Mouse (Mus musculus) kidney, postnatal 0 days (tissue): ENCODE measurements around the gene D430042O09Rik. TPM values are rescaled to one million over a fixed set of nuclear protein-coding genes. Genes with fewer than 3 reads are reported as not detected.
A peak's percentile ranks its signal among the peaks of the same experiment; 100 is the strongest.

Source experiments
- ATAC-seq: fragments of 200-750 bp; cut with Nextera tagmentation; replicated peaks from 2 replicates; pipeline ENCODE4 v1.8.0; 2017; ENCODE audit warnings: low read depth, moderate number of reproducible peaks, moderate TSS enrichment, moderate library complexity; ENCODE audit not compliant: low FRiP score
- DNase-seq: peaks from one replicate; pipeline ENCODE4 v3.0.0-alpha.2; 2016; ENCODE audit warnings: low spot score
- H3K27ac ChIP-seq: fragments of 300-500 bp; sonication (generic); 2 replicates; pipeline ENCODE4 v1.5.1; 2014; ENCODE audit warnings: mild to moderate bottlenecking
- H3K27me3 ChIP-seq: fragments of 300-500 bp; sonication (generic); 2 replicates; pipeline ENCODE4 v1.6.1; 2014; ENCODE audit warnings: low read length, mixed read lengths; ENCODE audit not compliant: insufficient read depth
- H3K36me3 ChIP-seq: fragments of 300-500 bp; sonication (generic); 2 replicates; pipeline ENCODE4 v1.6.1; 2014; ENCODE audit warnings: low read length, mixed read lengths; ENCODE audit not compliant: insufficient read depth
- H3K4me1 ChIP-seq: fragments of 300-500 bp; sonication (generic); replicated peaks from 2 replicates; pipeline ENCODE4 v1.6.1; 2014; ENCODE audit warnings: antibody characterized with exemption, low read length, mixed read lengths; ENCODE audit not compliant: insufficient read depth
- H3K4me2 ChIP-seq: fragments of 300-500 bp; sonication (generic); 2 replicates; pipeline ENCODE4 v1.6.1; 2014; ENCODE audit warnings: mild to moderate bottlenecking, low read length, moderate library complexity, mixed read lengths
- H3K4me3 ChIP-seq: fragments of 300-500 bp; sonication (generic); replicated peaks from 2 replicates; pipeline ENCODE4 v1.5.1; 2014; ENCODE audit warnings: low read depth, low read length
- H3K9ac ChIP-seq: fragments of 300-500 bp; sonication (generic); 2 replicates; pipeline ENCODE4 v1.6.1; 2014; ENCODE audit warnings: low read depth, low read length
- H3K9me3 ChIP-seq: fragments of 300-500 bp; sonication (generic); replicated peaks from 2 replicates; pipeline ENCODE4 v1.6.1; 2016; ENCODE audit warnings: low read length, inconsistent platforms, mixed read lengths
- CTCF ChIP-seq: IDR thresholded peaks from 2 replicates; pipeline ENCODE4 v1.5.1; 2016; ENCODE audit warnings: antibody characterized with exemption, low read depth, mild to moderate bottlenecking, moderate library complexity
- WGBS: fragments of 180-500 bp; shearing (Covaris S2); extraction: QIAGEN DNeasy Blood & Tissue Kit; methylation state at CpG from one replicate; pipeline ENCODE4 v1.1.7; 2014; 5-methylcytosine and 5-hydroxymethylcytosine counted together
- polyA plus RNA-seq: library from polyadenylated mRNA; unstranded; fragments of >200 nt; fragmentation: Nextera tagmentation; extraction: Ambion mirVana; gene quantifications from 2 replicates; pipeline ENCODE4 v1.2.1, GENCODE M21; 2015

Gene D430042O09Rik
- polyA plus RNA-seq, 1 experiment from 2014 or later: 4.8 TPM

DNA sequence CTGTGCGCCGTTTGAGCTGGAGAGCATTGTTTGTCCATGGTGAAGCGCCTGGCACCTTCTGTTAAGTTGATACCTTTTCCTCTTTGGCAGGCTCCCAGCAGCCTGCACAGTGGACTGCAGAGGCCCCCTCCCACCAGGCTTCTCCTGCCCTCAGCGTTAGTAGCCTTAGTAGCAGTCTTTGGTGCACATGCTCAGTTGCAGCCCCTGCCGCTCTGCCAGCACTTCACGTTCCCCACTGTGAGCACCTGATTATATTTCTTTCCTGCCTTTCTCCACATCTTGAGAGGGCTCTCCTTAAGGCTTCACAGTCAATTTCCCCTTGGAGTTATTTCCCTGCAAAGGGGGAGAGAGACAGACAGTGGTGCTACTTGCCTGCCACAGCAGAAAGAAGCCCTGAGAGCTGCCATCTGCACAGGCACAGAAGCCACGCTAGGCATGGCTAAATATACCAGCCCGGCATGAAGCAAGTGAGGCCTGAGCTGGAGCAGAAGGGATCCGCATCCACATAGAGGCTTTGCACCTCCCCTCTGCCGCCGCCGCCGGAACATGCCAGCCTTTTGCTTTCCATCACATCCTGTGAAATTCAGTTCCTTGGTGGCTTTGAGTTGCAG lies 65.4 kb downstream of the D430042O09Rik start:
- DNase-seq (peak; percentile 27), ATAC-seq (no peak)
- 66% methylated on average over 13 of the region's 13 CpGs for WGBS
- Histone ChIP-seq H3K4me1 (no peaks in the 10 kb centered on the region), H3K4me3 (no peak overlapping the region), H3K27ac (no peak overlapping the region), H3K36me3 (0 out of 2 replicates have a peak, but pooled peaks cover 5% of the 10 kb centered on the region), H3K9me3 (no peaks in the 10 kb centered on the region), H3K27me3 (no peaks in the 10 kb centered on the region), H3K4me2 (no peak overlapping the region), H3K9ac (no peak overlapping the region)
- TF ChIP-seq CTCF: no peak

DNA sequence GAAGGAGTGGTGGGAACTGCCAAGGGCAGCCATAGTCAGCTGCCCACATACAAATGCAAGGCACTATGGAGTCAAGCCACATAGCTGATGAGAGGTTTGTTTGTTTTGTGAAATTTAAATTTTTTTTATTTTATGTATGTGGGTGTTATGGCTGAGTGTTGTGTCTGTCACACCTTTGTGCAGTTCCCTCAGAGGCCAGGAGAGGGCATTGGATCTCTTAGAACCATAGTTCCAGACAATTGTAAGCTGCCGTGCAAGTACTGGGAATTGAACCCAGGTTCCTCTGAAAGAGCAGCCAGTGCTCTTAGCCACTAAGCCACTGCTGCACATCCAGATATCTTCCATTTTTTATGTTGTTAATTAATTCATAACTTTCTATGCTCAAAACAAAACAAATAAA lies 75.5 kb downstream of the D430042O09Rik start:
- ATAC-seq: no peak
- no peak for DNase-seq
- H3K9ac ChIP-seq: no peak overlapping the region

DNA sequence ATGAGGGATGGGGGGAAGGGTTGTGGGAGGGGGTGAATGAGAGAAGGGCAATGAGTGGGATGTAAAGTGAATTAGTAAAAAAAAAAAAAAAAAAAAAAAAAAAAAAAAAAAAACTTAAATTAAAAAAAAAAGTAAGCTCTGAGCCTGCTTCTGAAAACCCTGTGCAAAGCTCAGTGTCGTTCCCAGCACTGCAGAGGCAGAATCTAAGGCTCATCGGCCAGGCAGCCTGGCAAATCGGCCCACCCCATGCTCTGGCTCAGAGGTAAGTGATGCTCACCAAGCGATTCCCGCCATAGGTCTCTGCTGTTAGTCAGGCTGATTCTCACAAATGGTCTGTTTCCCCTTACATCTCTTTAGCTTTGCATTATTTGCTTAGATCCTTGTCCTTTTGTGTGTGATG lies 78.4 kb downstream of the D430042O09Rik start:
- no peak overlapping the region for H3K4me2 ChIP-seq
- H3K36me3 ChIP-seq: no peaks in the 10 kb centered on the region
- ATAC-seq (no peak), DNase-seq (no peak)
- H3K9me3 ChIP-seq: no peaks in the 10 kb centered on the region
- WGBS: 89% methylated on average over 5 of the region's 5 CpGs
- no peak for TF ChIP-seq CTCF
- H3K4me1 ChIP-seq: no peaks in the 10 kb centered on the region
- H3K4me3 ChIP-seq: no peak overlapping the region
- H3K27ac ChIP-seq: no peak overlapping the region
- no peaks in the 10 kb centered on the region for H3K27me3 ChIP-seq
- no peak overlapping the region for H3K9ac ChIP-seq

More for the DNA sequence above, 75.5 kb downstream of the D430042O09Rik start:
- H3K4me2 ChIP-seq: no peak overlapping the region
- TF ChIP-seq CTCF: peak; percentile 47; the same call in 1 of the 2 replicates
- H3K27me3 ChIP-seq: no peaks in the 10 kb centered on the region
- no peak overlapping the region for H3K4me3 ChIP-seq
- WGBS: 92% methylated on average over 1 of the region's 1 CpGs
- no peaks in the 10 kb centered on the region for H3K4me1 ChIP-seq
- H3K9me3 ChIP-seq: no peaks in the 10 kb centered on the region
- H3K27ac ChIP-seq: no peak overlapping the region
- H3K36me3 ChIP-seq: no peaks in the 10 kb centered on the region

DNA sequence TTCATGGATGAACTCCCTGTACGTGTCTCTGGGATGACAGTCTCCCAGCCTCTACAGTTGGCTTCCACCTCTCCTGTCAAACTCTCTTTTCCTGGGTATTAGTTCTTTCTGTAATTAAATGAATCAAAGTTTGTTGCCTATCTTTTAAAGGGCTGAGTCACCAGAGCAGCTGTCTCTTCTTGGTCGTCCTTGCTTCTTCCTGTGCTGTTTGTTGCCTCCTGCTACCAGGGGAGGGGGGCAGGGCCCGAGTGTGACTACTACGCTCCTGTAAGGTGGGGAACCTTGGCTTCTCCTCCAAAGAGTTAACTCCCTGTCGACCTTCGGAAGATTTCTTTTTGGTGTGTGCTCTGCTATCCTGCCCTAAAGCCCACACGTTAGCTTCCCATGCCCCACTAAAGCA lies 79.4 kb downstream of the D430042O09Rik start:
- H3K27ac ChIP-seq: no peak overlapping the region
- no peaks in the 10 kb centered on the region for H3K9me3 ChIP-seq
- H3K27me3 ChIP-seq: no peaks in the 10 kb centered on the region
- ATAC-seq: no peak
- no peak overlapping the region for H3K9ac ChIP-seq
- DNase-seq: no peak
- H3K4me1 ChIP-seq: no peaks in the 10 kb centered on the region
- 60% methylated on average over 7 of the region's 7 CpGs for WGBS
- no peak overlapping the region for H3K4me3 ChIP-seq
- no peaks in the 10 kb centered on the region for H3K36me3 ChIP-seq
- no peak overlapping the region for H3K4me2 ChIP-seq
- no peak for TF ChIP-seq CTCF

DNA sequence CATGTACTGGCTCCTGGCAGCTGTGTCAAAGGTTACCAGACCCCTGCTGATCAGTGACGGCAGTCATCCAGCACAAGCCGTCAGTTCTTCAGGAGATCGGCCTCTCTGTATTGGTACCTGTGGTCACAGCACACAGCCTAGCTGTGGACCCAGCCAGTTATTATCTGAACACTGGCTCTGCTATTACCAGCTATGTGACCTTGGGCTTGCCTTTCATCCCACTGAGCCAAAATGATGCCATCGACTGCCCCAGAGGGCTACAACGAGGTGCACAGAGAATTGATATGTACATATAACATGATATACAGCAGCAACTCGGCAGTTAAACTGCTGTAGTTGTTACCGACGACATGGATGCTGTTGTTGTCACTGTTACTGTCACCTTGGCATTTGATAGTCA lies 82.4 kb downstream of the D430042O09Rik start:
- Histone ChIP-seq H3K4me2 (no peak overlapping the region), H3K9me3 (no peaks in the 10 kb centered on the region), H3K4me1 (no peaks in the 10 kb centered on the region), H3K27ac (no peak overlapping the region), H3K9ac (no peak overlapping the region), H3K36me3 (no peaks in the 10 kb centered on the region), H3K4me3 (no peak overlapping the region), H3K27me3 (no peaks in the 10 kb centered on the region)
- 77% methylated on average over 8 of the region's 8 CpGs for WGBS
- ATAC-seq (no peak), DNase-seq (no peak)
- TF ChIP-seq CTCF: no peak

DNA sequence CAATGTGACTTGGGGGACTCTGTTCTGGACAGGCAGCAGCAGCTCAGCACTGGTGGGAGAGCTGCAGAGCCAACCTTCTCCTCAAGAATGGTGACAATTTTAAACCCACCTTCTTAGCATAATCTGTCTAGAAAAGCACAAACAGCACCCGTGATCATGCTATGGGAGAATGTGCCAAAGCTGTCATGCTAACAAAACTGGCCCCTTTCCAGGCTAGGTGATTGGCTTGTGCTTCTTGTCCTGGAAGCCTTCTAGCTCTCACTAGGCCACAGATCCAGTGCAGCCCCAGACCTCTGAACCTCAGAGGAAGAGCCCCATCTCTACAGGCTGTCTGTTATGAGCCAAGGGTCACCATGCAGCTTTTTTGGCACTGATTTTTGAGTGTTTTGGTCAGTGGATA lies 98.9 kb downstream of the D430042O09Rik start:
- TF ChIP-seq CTCF: no peak
- 67% methylated on average over 1 of the region's 1 CpGs for whole genome bisulfite sequencing
- no peak for ATAC-seq

DNA sequence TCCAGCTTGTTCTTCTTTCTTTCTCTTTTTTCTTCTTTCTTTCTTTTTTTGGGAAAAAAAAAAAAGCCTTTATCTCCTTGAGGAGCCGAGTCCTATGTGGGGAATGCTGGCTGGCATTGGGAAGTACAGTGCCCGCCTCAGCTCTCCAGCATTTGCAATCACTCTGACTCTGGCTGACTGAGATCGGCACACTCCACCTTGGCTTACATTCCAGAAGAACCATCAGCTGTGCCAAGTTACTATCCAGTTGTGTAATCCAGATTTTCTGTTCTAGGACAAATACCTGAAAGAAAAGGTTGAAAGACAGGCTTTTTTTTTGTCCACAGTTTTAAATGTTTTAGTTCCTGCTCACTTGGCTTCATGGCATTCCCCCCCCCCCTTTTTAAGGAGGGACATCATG lies 100.5 kb downstream of the D430042O09Rik start:
- DNase-seq (no peak), ATAC-seq (no peak)
- no peaks in the 10 kb centered on the region for H3K9me3 ChIP-seq

More for the DNA sequence above, 98.9 kb downstream of the D430042O09Rik start:
- no peak overlapping the region for H3K9ac ChIP-seq
- H3K27ac ChIP-seq: no peak overlapping the region
- no peak overlapping the region for H3K4me3 ChIP-seq
- H3K4me2 ChIP-seq: no peak overlapping the region
- H3K27me3 ChIP-seq: no peaks in the 10 kb centered on the region
- H3K36me3 ChIP-seq: no peaks in the 10 kb centered on the region
- H3K9me3 ChIP-seq: no peaks in the 10 kb centered on the region
- DNase-seq: no peak
- no peaks in the 10 kb centered on the region for H3K4me1 ChIP-seq

More for the DNA sequence above, 100.5 kb downstream of the D430042O09Rik start:
- TF ChIP-seq CTCF: no peak
- no peaks in the 10 kb centered on the region for H3K36me3 ChIP-seq
- 73% methylated on average over 3 of the region's 3 CpGs for WGBS
- H3K27ac ChIP-seq: no peak overlapping the region
- no peaks in the 10 kb centered on the region for H3K4me1 ChIP-seq
- no peak overlapping the region for H3K4me2 ChIP-seq
- H3K9ac ChIP-seq: no peak overlapping the region
- H3K4me3 ChIP-seq: no peak overlapping the region
- H3K27me3 ChIP-seq: no peaks in the 10 kb centered on the region
